Mouse (Mus musculus): ENCODE measurements at regions not wholly inside any gene's neighbourhood (a gene's known extent, or its start where the extent isn't known, plus 50 kb on each side); places are given as distances from the start of the nearest gene placed in this dataset.
A peak's percentile ranks its signal among the peaks of the same experiment; 100 is the strongest.

DNA sequence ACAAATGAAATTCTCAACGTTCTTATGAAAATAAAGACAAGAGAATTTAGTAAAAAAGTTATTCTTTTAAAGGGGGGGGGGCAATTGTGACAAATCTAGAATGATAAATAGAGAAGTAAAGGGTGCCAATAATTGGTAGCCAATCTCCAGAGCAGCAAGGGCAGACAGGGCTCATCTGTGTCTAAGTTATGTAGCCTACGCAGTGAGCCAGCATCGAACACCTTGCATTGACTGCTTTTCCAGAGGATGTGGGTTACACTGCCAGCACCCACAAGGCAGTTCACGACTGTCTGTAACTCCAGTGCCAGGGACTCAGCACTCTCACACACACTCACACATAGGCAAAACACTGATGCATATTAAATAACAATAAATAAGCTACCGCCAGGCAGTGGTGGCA is 94.7 kb upstream of the Ednrb start:
- Histone ChIP-seq H3K27ac (replicated peaks) (peak overlapping the region; percentile 40; the same call in 1 of the 2 replicates), H3K27me3 (replicated peaks; ENCODE audit: low read depth, poor library complexity, severe bottlenecking) (no peaks in the 10 kb centered on the region), H3K9me3 (no peaks in the 10 kb centered on the region), H3K36me3 (replicated peaks) (no peaks in the 10 kb centered on the region), H3K4me3 (no peak overlapping the region), H3K4me1 (peaks cover 12% of the 10 kb centered on the region)
- 84% methylated on average over 5 of the region's 5 CpGs for WGBS
- DNase-seq (ENCODE audit: low spot score): no peak

DNA sequence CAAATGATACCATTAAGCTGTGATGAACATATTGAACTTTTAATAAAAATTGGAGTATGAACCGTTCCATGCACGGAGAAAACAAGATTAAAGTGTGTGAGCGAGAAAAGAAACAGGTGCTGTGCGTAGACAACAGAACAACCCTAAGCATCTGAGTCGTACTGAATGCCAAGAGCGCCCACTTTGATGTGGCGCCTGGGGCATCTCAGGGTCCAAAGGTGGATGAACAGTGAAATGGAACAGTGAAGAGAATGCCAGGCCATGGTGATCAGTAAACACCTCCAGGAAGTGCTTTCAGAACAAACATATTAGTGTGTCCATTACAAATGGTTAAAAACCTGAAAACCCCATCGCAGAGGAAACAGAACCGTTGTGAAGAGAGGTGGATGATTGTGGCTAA is 94.0 kb upstream of the Ednrb start:
- Histone ChIP-seq H3K9me3 (no peaks in the 10 kb centered on the region), H3K36me3 (replicated peaks) (no peaks in the 10 kb centered on the region), H3K4me3 (no peak overlapping the region), H3K4me1 (peaks cover 12% of the 10 kb centered on the region), H3K27ac (replicated peaks) (no peak overlapping the region), H3K27me3 (replicated peaks; ENCODE audit: low read depth, poor library complexity, severe bottlenecking) (no peaks in the 10 kb centered on the region)
- no peak for DNase-seq (ENCODE audit: low spot score)
- WGBS: 92% methylated on average over 9 of the region's 9 CpGs

DNA sequence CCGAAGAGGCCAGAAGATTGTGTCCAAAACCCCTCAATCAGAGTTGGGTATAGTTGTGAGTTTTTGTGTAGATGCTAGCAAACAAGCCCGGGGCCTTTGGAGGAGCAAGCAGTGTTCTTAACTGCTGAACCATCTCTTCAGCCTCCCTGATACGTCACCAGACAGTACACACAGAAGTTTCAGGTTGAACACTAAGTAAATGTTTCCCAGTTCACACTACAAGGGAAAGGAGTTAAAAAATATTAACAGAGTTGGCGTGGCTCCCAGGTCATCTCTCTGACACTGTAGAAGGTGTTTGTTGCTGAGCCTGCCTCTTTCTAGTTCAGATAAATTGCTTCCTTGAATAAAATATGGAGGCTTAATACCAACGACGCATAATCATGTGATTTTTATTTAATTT is 93.5 kb upstream of the Ednrb start:
- 91% methylated on average over 6 of the region's 6 CpGs for WGBS
- no peaks in the 10 kb centered on the region for H3K27me3 ChIP-seq (replicated peaks; ENCODE audit: low read depth, poor library complexity, severe bottlenecking)
- H3K9me3 ChIP-seq: no peaks in the 10 kb centered on the region
- H3K4me1 ChIP-seq: peaks cover 12% of the 10 kb centered on the region
- no peak overlapping the region for H3K4me3 ChIP-seq
- H3K36me3 ChIP-seq (replicated peaks): no peaks in the 10 kb centered on the region
- DNase-seq (ENCODE audit: low spot score): no peak
- no peak overlapping the region for H3K27ac ChIP-seq (replicated peaks)

DNA sequence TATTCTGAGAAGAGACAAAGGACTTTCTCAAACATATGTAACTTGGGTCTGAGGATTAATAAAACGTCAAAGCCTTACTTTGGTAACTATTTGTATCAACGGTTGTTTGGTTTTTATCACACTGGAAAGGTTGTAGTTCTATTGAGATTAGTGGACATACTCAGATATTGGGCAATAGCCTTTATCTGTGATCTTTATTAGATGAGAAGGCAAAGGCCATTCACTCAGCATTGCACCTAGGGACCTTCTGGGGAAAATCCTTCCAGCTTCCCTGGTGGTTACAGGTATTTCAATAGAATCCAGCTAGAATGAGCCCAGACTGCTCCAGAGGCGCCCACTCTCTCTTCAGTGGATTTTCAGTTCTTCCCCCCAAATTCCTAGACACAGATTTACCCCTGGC is 89.6 kb upstream of the Ednrb start:
- H3K9me3 ChIP-seq: no peaks in the 10 kb centered on the region
- H3K4me1 ChIP-seq: no peaks in the 10 kb centered on the region
- 85% methylated on average over 3 of the region's 3 CpGs for WGBS
- no peaks in the 10 kb centered on the region for H3K27me3 ChIP-seq (replicated peaks; ENCODE audit: low read depth, poor library complexity, severe bottlenecking)
- H3K4me3 ChIP-seq: no peak overlapping the region
- no peak overlapping the region for H3K27ac ChIP-seq (replicated peaks)
- no peak for DNase-seq (ENCODE audit: low spot score)
- H3K36me3 ChIP-seq (replicated peaks): no peaks in the 10 kb centered on the region

DNA sequence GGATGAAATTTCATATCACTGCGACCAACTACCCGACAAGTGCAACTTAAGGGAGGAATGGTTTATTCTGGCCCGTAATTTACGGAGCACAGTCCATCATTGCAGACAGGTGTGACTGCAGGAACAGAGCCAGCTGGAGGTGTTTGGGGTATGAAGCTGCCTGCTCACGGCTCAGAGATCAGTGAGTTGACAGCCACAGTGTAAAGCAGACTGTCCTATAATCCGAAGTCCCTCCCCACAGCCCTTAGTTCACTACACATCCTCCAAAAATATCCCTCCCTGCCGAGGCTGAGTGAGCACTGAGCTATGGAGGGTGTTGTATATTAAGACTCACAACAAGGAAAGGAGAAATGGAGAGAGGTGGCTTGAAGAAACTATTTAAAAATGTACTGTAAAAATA is 88.0 kb upstream of the Ednrb start:
- WGBS: 85% methylated on average over 7 of the region's 7 CpGs
- DNase-seq (ENCODE audit: low spot score): no peak
- no peaks in the 10 kb centered on the region for H3K36me3 ChIP-seq (replicated peaks)

DNA sequence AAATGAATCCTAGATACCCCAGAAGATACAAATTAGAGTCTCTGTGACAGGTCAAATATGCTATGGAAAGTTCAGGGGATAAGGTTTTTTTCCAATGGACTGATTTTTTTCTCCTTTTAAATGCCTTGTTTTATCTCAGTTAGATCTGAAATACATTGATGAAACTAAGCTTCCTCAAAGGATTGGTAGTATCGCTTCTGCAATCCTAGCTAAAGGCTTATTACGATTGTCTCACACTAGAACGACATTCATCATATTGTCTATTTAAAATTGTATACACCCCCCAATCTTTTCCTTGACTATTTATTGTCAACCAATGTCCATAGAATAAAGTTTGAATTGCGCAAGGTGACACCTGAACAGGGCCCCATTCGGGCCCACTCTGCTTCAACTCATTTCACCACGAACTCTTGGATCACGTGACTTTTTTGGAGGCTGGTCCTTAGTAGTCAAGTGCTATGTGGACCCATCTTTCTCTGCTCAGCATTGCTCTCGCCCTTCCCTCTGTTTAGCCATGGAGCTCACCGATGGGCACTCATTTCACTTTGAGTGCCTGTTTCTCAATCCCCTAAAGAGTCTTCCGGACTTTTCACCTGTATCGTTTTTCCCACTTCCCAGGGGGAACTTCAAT is 85.6 kb upstream of the Ednrb start:
- Histone ChIP-seq H3K27ac (replicated peaks) (no peak overlapping the region), H3K27me3 (replicated peaks; ENCODE audit: low read depth, poor library complexity, severe bottlenecking) (no peaks in the 10 kb centered on the region), H3K9me3 (no peaks in the 10 kb centered on the region), H3K4me3 (no peak overlapping the region), H3K4me1 (no peaks in the 10 kb centered on the region), H3K36me3 (replicated peaks) (no peaks in the 10 kb centered on the region)
- WGBS: 91% methylated on average over 11 of the region's 11 CpGs
- no peak for DNase-seq (ENCODE audit: low spot score)

More for the DNA sequence above, 88.0 kb upstream of the Ednrb start:
- no peaks in the 10 kb centered on the region for H3K9me3 ChIP-seq
- no peak overlapping the region for H3K27ac ChIP-seq (replicated peaks)
- H3K27me3 ChIP-seq (replicated peaks; ENCODE audit: low read depth, poor library complexity, severe bottlenecking): no peaks in the 10 kb centered on the region
- no peaks in the 10 kb centered on the region for H3K4me1 ChIP-seq
- no peak overlapping the region for H3K4me3 ChIP-seq

DNA sequence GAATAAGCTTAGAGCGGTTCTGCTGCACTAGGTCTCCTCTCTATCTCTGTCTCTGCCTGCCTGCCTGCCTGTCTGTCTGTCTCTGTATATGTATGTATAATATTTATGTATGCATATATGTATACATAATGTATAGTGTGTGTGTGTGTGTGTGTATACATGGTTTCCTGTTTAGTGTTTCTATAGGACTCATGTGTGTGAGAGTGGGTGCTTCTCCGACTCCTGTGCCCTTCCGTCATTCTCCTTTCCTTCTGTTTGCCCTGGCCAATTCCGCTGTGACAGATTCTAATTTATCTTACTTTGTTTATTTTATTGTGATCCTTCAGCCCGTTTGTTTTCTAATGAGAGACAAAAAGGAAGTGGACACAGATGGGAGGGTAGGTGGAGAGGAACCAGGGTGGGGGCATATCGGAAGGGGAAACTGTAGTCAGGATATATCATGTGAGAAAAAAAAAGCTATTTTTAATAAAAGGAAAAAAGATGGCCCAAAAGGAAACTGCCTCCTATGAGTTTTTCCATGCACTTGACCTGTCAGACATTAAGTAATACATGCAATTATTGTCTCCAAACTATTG is 85.0 kb upstream of the Ednrb start:
- Histone ChIP-seq H3K27me3 (replicated peaks; ENCODE audit: low read depth, poor library complexity, severe bottlenecking) (no peaks in the 10 kb centered on the region), H3K4me3 (no peak overlapping the region), H3K27ac (replicated peaks) (no peak overlapping the region), H3K4me1 (no peaks in the 10 kb centered on the region), H3K9me3 (no peaks in the 10 kb centered on the region), H3K36me3 (replicated peaks) (no peaks in the 10 kb centered on the region)
- 79% methylated on average over 6 of the region's 6 CpGs for WGBS
- no peak for DNase-seq (ENCODE audit: low spot score)

DNA sequence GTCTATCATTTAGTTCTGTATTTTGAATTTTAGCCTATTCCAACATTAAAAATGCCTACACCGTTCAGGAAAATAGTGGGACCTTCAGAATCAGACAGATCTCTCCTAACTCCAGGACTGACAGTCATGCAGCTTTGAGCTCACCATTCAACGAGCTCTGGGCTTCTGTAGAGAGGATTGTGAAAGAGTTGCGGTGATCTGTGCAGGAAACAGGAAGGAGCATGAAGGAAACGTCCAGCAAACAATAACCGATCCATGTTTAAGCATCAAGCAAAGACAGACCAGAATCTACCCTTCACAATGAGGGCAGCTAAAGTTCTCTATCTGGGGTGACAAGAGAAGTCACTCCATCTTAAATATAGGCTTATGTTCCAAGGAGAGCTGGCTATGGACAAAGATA is 76.0 kb upstream of the Ednrb start:
- Histone ChIP-seq H3K4me1 (0 out of 2 replicates have a peak, but pooled peaks cover 2% of the 10 kb centered on the region), H3K27me3 (replicated peaks; ENCODE audit: low read depth, poor library complexity, severe bottlenecking) (no peaks in the 10 kb centered on the region), H3K36me3 (replicated peaks) (no peaks in the 10 kb centered on the region), H3K27ac (replicated peaks) (no peak overlapping the region), H3K9me3 (no peaks in the 10 kb centered on the region), H3K4me3 (no peak overlapping the region)
- DNase-seq (ENCODE audit: low spot score): no peak
- WGBS: 80% methylated on average over 5 of the region's 5 CpGs

DNA sequence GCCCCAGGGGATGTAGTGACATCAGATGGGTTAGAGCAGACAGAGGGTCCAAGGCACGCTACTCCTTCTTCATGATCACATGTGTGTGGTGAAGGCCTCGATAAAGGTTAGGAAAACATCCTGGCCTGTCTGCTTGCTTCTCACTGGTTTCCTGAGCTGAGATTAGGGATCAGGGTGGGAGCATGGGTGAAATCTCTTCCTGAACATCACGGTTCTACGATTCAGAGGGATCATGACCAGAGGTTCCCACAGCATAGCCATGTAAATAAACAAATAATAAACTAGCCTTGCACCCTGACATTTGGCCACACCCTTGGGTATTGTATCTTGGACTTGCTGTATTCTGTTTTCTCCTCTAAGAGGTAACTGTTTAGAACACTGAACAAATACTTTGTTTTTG is 75.2 kb upstream of the Ednrb start:
- no peak overlapping the region for H3K27ac ChIP-seq (replicated peaks)
- 62% methylated on average over 4 of the region's 4 CpGs for WGBS
- no peaks in the 10 kb centered on the region for H3K9me3 ChIP-seq
- no peak overlapping the region for H3K4me3 ChIP-seq
- H3K36me3 ChIP-seq (replicated peaks): no peaks in the 10 kb centered on the region
- no peak for DNase-seq (ENCODE audit: low spot score)
- no peaks in the 10 kb centered on the region for H3K27me3 ChIP-seq (replicated peaks; ENCODE audit: low read depth, poor library complexity, severe bottlenecking)
- 0 out of 2 replicates have a peak, but pooled peaks cover 2% of the 10 kb centered on the region for H3K4me1 ChIP-seq

DNA sequence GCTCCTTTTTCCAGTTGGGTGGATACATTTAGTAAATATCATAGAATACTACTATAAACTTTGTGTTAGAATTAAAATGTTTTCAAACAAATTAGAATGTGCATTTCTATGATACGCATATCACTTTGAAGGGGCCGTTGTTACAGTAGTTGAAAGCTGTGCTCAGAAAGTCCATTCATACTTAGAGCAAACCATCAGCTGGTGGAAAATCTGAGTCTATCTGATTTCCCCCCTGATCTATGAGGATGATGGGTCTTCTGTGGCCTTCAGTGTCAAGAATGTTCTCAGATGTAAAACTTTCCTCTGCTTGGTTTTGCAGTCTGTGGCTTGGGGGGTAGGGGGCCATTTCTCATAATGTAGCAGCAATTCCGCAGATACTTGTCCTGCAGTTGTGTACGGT is 69.3 kb upstream of the Ednrb start:
- Histone ChIP-seq H3K27ac (replicated peaks) (no peak overlapping the region), H3K4me3 (no peak overlapping the region), H3K9me3 (no peaks in the 10 kb centered on the region), H3K36me3 (replicated peaks) (no peaks in the 10 kb centered on the region), H3K27me3 (replicated peaks; ENCODE audit: low read depth, poor library complexity, severe bottlenecking) (no peaks in the 10 kb centered on the region), H3K4me1 (0 out of 2 replicates have a peak, but pooled peaks cover 2% of the 10 kb centered on the region)
- DNase-seq (ENCODE audit: low spot score): no peak
- WGBS: 93% methylated on average over 4 of the region's 4 CpGs

DNA sequence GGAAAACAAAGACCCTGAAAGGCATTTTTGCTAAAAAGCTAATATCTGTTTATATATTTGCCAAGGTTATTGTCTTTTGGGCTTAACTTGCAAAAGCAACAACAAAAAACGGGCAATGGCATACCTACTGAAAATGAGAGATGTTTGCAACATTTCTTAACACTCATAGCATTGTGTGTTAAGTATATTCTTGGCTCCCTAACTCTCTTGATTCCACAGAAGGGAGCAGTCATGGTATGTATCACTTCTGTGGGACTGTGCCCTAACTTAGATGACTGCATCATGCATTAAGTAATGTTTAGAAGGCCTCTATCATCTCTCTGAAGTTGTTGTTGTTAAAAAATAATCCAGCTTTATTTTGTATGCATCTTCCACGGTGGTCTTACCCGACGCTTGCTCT is 67.5 kb upstream of the Ednrb start:
- H3K4me1 ChIP-seq: 0 out of 2 replicates have a peak, but pooled peaks cover 2% of the 10 kb centered on the region
- no peaks in the 10 kb centered on the region for H3K36me3 ChIP-seq (replicated peaks)
- no peak overlapping the region for H3K27ac ChIP-seq (replicated peaks)
- no peak overlapping the region for H3K4me3 ChIP-seq
- H3K9me3 ChIP-seq: no peaks in the 10 kb centered on the region
- DNase-seq (ENCODE audit: low spot score): no peak
- WGBS: 89% methylated on average over 4 of the region's 4 CpGs
- no peaks in the 10 kb centered on the region for H3K27me3 ChIP-seq (replicated peaks; ENCODE audit: low read depth, poor library complexity, severe bottlenecking)

DNA sequence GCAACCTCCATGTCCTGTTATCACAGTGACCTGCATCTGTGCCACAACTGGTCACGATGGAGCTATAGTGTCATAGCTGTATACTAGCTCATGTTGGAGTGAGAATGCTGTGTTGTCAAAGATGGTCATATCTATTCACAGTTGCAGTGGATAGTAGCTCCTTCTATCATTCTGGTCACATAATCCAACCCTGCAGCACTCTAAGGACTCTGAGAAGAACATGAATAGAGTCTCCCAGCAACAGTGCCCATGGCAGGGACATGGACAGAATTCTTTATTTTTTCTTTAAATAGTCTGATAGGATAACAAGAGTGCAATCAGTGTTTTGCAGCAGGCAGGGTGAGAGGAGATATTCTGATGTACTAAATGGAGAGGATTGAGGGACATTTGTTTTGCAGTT is 67.1 kb upstream of the Ednrb start:
- no peaks in the 10 kb centered on the region for H3K36me3 ChIP-seq (replicated peaks)
- WGBS: 93% methylated on average over 1 of the region's 1 CpGs
- H3K4me3 ChIP-seq: no peak overlapping the region
- no peak overlapping the region for H3K27ac ChIP-seq (replicated peaks)
- 0 out of 2 replicates have a peak, but pooled peaks cover 2% of the 10 kb centered on the region for H3K4me1 ChIP-seq
- no peaks in the 10 kb centered on the region for H3K27me3 ChIP-seq (replicated peaks; ENCODE audit: low read depth, poor library complexity, severe bottlenecking)
- H3K9me3 ChIP-seq: no peaks in the 10 kb centered on the region
- no peak for DNase-seq (ENCODE audit: low spot score)

DNA sequence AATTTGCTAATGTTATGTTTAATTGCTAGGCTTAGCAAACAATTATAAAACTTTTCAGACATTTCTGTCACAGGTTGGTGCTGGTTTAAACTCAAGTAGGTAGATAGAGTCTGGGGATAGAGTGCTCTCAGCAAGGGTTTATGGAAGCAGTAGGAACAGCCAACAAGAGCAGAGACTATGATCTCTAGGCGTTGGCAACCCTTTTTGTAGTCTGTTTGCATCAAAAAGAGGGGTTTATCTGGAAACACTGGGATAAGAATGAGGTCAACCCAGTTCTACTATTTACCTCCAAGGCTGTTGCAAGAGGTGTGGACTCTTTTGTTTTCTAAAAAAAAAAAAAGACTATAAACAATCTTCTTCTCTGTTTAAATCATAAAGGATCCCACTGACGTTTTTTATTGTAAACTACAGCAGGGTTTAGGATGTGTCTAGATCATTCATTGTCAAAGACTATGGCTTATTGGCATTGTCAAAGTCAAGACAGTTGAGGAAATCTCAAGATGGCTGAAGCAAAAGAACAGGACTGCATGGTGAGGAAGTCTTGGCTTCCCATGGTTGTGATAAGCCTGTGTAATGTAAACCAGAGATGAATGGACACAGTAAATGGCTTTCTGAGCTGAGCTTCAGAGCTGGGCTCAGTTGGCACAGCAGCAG is 62.3 kb upstream of the Ednrb start:
- no peak for DNase-seq (ENCODE audit: low spot score)
- Histone ChIP-seq H3K4me3 (no peak overlapping the region), H3K27ac (replicated peaks) (no peak overlapping the region), H3K27me3 (replicated peaks; ENCODE audit: low read depth, poor library complexity, severe bottlenecking) (no peaks in the 10 kb centered on the region), H3K36me3 (replicated peaks) (no peaks in the 10 kb centered on the region), H3K4me1 (no peaks in the 10 kb centered on the region), H3K9me3 (no peaks in the 10 kb centered on the region)
- 33% methylated on average over 2 of the region's 2 CpGs for WGBS

All from embryonic facial prominence, embryonic 10.5 days (tissue).